Mouse (Mus musculus): ENCODE measurements at regions not wholly inside any gene's neighbourhood (a gene's known extent, or its start where the extent isn't known, plus 50 kb on each side); places are given as distances from the start of the nearest gene placed in this dataset.

GRCm38 (mm10) chr13:70124860-70125545, 322.8 kb downstream of the Med10 start:
- no peak for DNase-seq (ENCODE audit: low spot score in 2 of 2)

GRCm38 (mm10) chr13:70127310-70127709, 325.1 kb downstream of the Med10 start:
- peak; percentile 14 to 17 for DNase-seq (ENCODE audit: low spot score in 2 of 2)

- no peak for DNase-seq (ENCODE audit: low spot score in 2 of 2)
Measured at GRCm38 (mm10) chr13:70134544-70134943, 332.3 kb downstream of the Med10 start.

- DNase-seq (ENCODE audit: low spot score in 2 of 2), result no peak
Measured at GRCm38 (mm10) chr13:70136209-70136608, 334.0 kb downstream of the Med10 start.

- DNase-seq (ENCODE audit: low spot score in 2 of 2), result no peak
Measured at GRCm38 (mm10) chr13:70144461-70144860, 342.3 kb downstream of the Med10 start.

- DNase-seq (ENCODE audit: low spot score in 2 of 2), result no peak
Measured at GRCm38 (mm10) chr13:70145466-70145865, 343.3 kb downstream of the Med10 start.

GRCm38 (mm10) chr13:70149041-70149898, 347.1 kb downstream of the Med10 start:
- no peak for DNase-seq (ENCODE audit: low spot score in 2 of 2)

- DNase-seq (ENCODE audit: low spot score in 2 of 2), result no peak
Measured at GRCm38 (mm10) chr13:70149899-70150184, 347.6 kb downstream of the Med10 start.

GRCm38 (mm10) chr13:70153062-70153461, 350.9 kb downstream of the Med10 start:
- no peak for DNase-seq (ENCODE audit: low spot score in 2 of 2)

- no peak for DNase-seq (ENCODE audit: low spot score in 2 of 2)
Measured at GRCm38 (mm10) chr13:70155596-70155995, 353.4 kb downstream of the Med10 start.

- no peak for DNase-seq (ENCODE audit: low spot score in 2 of 2)
Measured at GRCm38 (mm10) chr13:70156975-70157588, 354.9 kb downstream of the Med10 start.

GRCm38 (mm10) chr13:70159065-70159464, 356.9 kb downstream of the Med10 start:
- no peak for DNase-seq (ENCODE audit: low spot score in 2 of 2)

GRCm38 (mm10) chr13:70159604-70160003, 357.4 kb downstream of the Med10 start:
- peak; percentile 65 to 73 for DNase-seq (ENCODE audit: low spot score in 2 of 2)

- no peak for DNase-seq (ENCODE audit: low spot score in 2 of 2)
Measured at GRCm38 (mm10) chr13:70162115-70162514, 359.9 kb downstream of the Med10 start.

GRCm38 (mm10) chr13:70165511-70166225, 363.5 kb downstream of the Med10 start:
- DNase-seq (ENCODE audit: low spot score in 2 of 2), result peak in 1 of 2 experiments; percentile 8

- DNase-seq (ENCODE audit: low spot score in 2 of 2), result no peak
Measured at GRCm38 (mm10) chr13:70167747-70168146, 365.6 kb downstream of the Med10 start.

GRCm38 (mm10) chr13:70168906-70169305, 366.7 kb downstream of the Med10 start:
- no peak for DNase-seq (ENCODE audit: low spot score in 2 of 2)

GRCm38 (mm10) chr13:70177066-70177465, 374.9 kb downstream of the Med10 start:
- DNase-seq (ENCODE audit: low spot score in 2 of 2), result no peak

- no peak for DNase-seq (ENCODE audit: low spot score in 2 of 2)
Measured at GRCm38 (mm10) chr13:70178073-70178491, 375.9 kb downstream of the Med10 start.

GRCm38 (mm10) chr13:70190978-70191377, 388.8 kb downstream of the Med10 start:
- no peak for DNase-seq (ENCODE audit: low spot score in 2 of 2)

- peak; percentile 24 to 27 for DNase-seq (ENCODE audit: low spot score in 2 of 2)
Measured at GRCm38 (mm10) chr13:70192101-70193025, 390.2 kb downstream of the Med10 start.
